Mouse (Mus musculus): Measurements from ENCODE around the gene Casc1. TPM values are rescaled to one million over a fixed set of nuclear protein-coding genes. Genes with fewer than 3 reads are reported as not detected.

The Casc1 gene
- polyA plus RNA-seq, 1 experiment from 2014 or later = 0.14 TPM

- Histone ChIP-seq H3K36me3 (ENCODE audit: control insufficient read depth, insufficient read depth, low read length) (no peaks in the 10 kb centered on the region), H3K27me3 (ENCODE audit: control insufficient read depth, insufficient read depth, low read length) (no peaks in the 10 kb centered on the region), H3K4me1 (ENCODE audit: control insufficient read depth in 2 of 2, insufficient read depth in 2 of 2, low read length in 2 of 2) (no peaks in the 10 kb centered on the region), H3K27ac (replicated peaks in 1 of 2; ENCODE audit: control insufficient read depth in 1 of 2, insufficient read depth in 1 of 2, low read depth in 2 of 2, low read length in 2 of 2) (no peak overlapping the region), H3K4me3 (ENCODE audit: control insufficient read depth in 1 of 2, insufficient read depth in 1 of 2, low read depth in 1 of 2, low read length in 2 of 2) (no peak overlapping the region), H3K4me2 (ENCODE audit: low read length) (no peak overlapping the region), H3K9me3 (ENCODE audit: control insufficient read depth, low read length) (no peaks in the 10 kb centered on the region), H3K9ac (ENCODE audit: low read length) (no peak overlapping the region)
- WGBS = 88% methylated on average over 8 of the region's 8 CpGs
- no peak for ATAC-seq (ENCODE audit: insufficient number of reproducible peaks, insufficient read depth, low FRiP score, low read depth)
Measured at GRCm38 (mm10) chr6:145197949-145198686, 12.7 kb downstream of the Casc1 start.

GRCm38 (mm10) chr6:145193446-145193845 lies 17.4 kb downstream of the Casc1 start:
- no peaks in the 10 kb centered on the region for H3K36me3 ChIP-seq (ENCODE audit: control insufficient read depth, insufficient read depth, low read length)
- no peaks in the 10 kb centered on the region for H3K27me3 ChIP-seq (ENCODE audit: control insufficient read depth, insufficient read depth, low read length)
- H3K4me1 ChIP-seq (ENCODE audit: control insufficient read depth in 2 of 2, insufficient read depth in 2 of 2, low read length in 2 of 2) = no peaks in the 10 kb centered on the region
- ATAC-seq (ENCODE audit: insufficient number of reproducible peaks, insufficient read depth, low FRiP score, low read depth) = no peak
- H3K9me3 ChIP-seq (ENCODE audit: control insufficient read depth, low read length) = no peaks in the 10 kb centered on the region
- no peak overlapping the region for H3K9ac ChIP-seq (ENCODE audit: low read length)
- no peak overlapping the region for H3K4me2 ChIP-seq (ENCODE audit: low read length)
- no peak overlapping the region for H3K4me3 ChIP-seq (ENCODE audit: control insufficient read depth in 1 of 2, insufficient read depth in 1 of 2, low read depth in 1 of 2, low read length in 2 of 2)
- no peak overlapping the region for H3K27ac ChIP-seq (replicated peaks in 1 of 2; ENCODE audit: control insufficient read depth in 1 of 2, insufficient read depth in 1 of 2, low read depth in 2 of 2, low read length in 2 of 2)
- 68% methylated on average over 11 of the region's 11 CpGs for WGBS

GRCm38 (mm10) chr6:145193038-145193437 lies 17.8 kb downstream of the Casc1 start:
- H3K4me1 ChIP-seq (ENCODE audit: control insufficient read depth in 2 of 2, insufficient read depth in 2 of 2, low read length in 2 of 2) = no peaks in the 10 kb centered on the region
- WGBS = 79% methylated on average over 3 of the region's 3 CpGs
- no peaks in the 10 kb centered on the region for H3K36me3 ChIP-seq (ENCODE audit: control insufficient read depth, insufficient read depth, low read length)
- H3K9ac ChIP-seq (ENCODE audit: low read length) = no peak overlapping the region
- no peaks in the 10 kb centered on the region for H3K27me3 ChIP-seq (ENCODE audit: control insufficient read depth, insufficient read depth, low read length)
- no peak overlapping the region for H3K4me3 ChIP-seq (ENCODE audit: control insufficient read depth in 1 of 2, insufficient read depth in 1 of 2, low read depth in 1 of 2, low read length in 2 of 2)
- H3K9me3 ChIP-seq (ENCODE audit: control insufficient read depth, low read length) = no peaks in the 10 kb centered on the region
- H3K27ac ChIP-seq (replicated peaks in 1 of 2; ENCODE audit: control insufficient read depth in 1 of 2, insufficient read depth in 1 of 2, low read depth in 2 of 2, low read length in 2 of 2) = no peak overlapping the region
- no peak overlapping the region for H3K4me2 ChIP-seq (ENCODE audit: low read length)
- ATAC-seq (ENCODE audit: insufficient number of reproducible peaks, insufficient read depth, low FRiP score, low read depth) = no peak

GRCm38 (mm10) chr6:145187093-145188088 lies 23.4 kb downstream of the Casc1 start:
- no peak for ATAC-seq (ENCODE audit: insufficient number of reproducible peaks, insufficient read depth, low FRiP score, low read depth)
- Histone ChIP-seq H3K4me2 (ENCODE audit: low read length) (peak overlapping the region; percentile 59), H3K4me1 (ENCODE audit: control insufficient read depth in 2 of 2, insufficient read depth in 2 of 2, low read length in 2 of 2) (no peaks in the 10 kb centered on the region; a peak in 1 of 4 replicates), H3K9ac (ENCODE audit: low read length) (no peak overlapping the region), H3K9me3 (ENCODE audit: control insufficient read depth, low read length) (no peaks in the 10 kb centered on the region), H3K27ac (replicated peaks in 1 of 2; ENCODE audit: control insufficient read depth in 1 of 2, insufficient read depth in 1 of 2, low read depth in 2 of 2, low read length in 2 of 2) (no peak overlapping the region), H3K4me3 (ENCODE audit: control insufficient read depth in 1 of 2, insufficient read depth in 1 of 2, low read depth in 1 of 2, low read length in 2 of 2) (peak overlapping the region; percentile 25 to 27), H3K27me3 (ENCODE audit: control insufficient read depth, insufficient read depth, low read length) (no peaks in the 10 kb centered on the region), H3K36me3 (ENCODE audit: control insufficient read depth, insufficient read depth, low read length) (no peaks in the 10 kb centered on the region)
- WGBS = 57% methylated on average over 27 of the region's 27 CpGs

- no peaks in the 10 kb centered on the region for H3K36me3 ChIP-seq (ENCODE audit: control insufficient read depth, insufficient read depth, low read length)
- no peak overlapping the region for H3K4me3 ChIP-seq (ENCODE audit: control insufficient read depth in 1 of 2, insufficient read depth in 1 of 2, low read depth in 1 of 2, low read length in 2 of 2)
- no peak overlapping the region for H3K27ac ChIP-seq (replicated peaks in 1 of 2; ENCODE audit: control insufficient read depth in 1 of 2, insufficient read depth in 1 of 2, low read depth in 2 of 2, low read length in 2 of 2)
- ATAC-seq (ENCODE audit: insufficient number of reproducible peaks, insufficient read depth, low FRiP score, low read depth) = no peak
- H3K9ac ChIP-seq (ENCODE audit: low read length) = no peak overlapping the region
- peaks cover 8 to 9% of the 10 kb centered on the region in 2 experiments; a peak in 3 of 4 replicates for H3K4me1 ChIP-seq (ENCODE audit: control insufficient read depth in 2 of 2, insufficient read depth in 2 of 2, low read length in 2 of 2)
- H3K9me3 ChIP-seq (ENCODE audit: control insufficient read depth, low read length) = no peaks in the 10 kb centered on the region
- H3K27me3 ChIP-seq (ENCODE audit: control insufficient read depth, insufficient read depth, low read length) = no peaks in the 10 kb centered on the region
- H3K4me2 ChIP-seq (ENCODE audit: low read length) = no peak overlapping the region
- WGBS = 83% methylated on average over 1 of the region's 1 CpGs
Measured at GRCm38 (mm10) chr6:145186096-145186495, 24.7 kb downstream of the Casc1 start.

- Histone ChIP-seq H3K9me3 (ENCODE audit: control insufficient read depth, low read length) (no peaks in the 10 kb centered on the region), H3K36me3 (ENCODE audit: control insufficient read depth, insufficient read depth, low read length) (no peaks in the 10 kb centered on the region), H3K4me1 (ENCODE audit: control insufficient read depth in 2 of 2, insufficient read depth in 2 of 2, low read length in 2 of 2) (peaks cover 8 to 9% of the 10 kb centered on the region in 2 experiments; a peak in 3 of 4 replicates), H3K4me3 (ENCODE audit: control insufficient read depth in 1 of 2, insufficient read depth in 1 of 2, low read depth in 1 of 2, low read length in 2 of 2) (peak overlapping the region in 1 of 2 experiments; percentile 5; a peak in 1 of 4 replicates), H3K9ac (ENCODE audit: low read length) (0 out of 2 replicates have a peak overlapping the region, but pooled peaks have one; percentile 16), H3K4me2 (ENCODE audit: low read length) (peak overlapping the region; percentile 36), H3K27ac (replicated peaks in 1 of 2; ENCODE audit: control insufficient read depth in 1 of 2, insufficient read depth in 1 of 2, low read depth in 2 of 2, low read length in 2 of 2) (peak overlapping the region; percentile 20 to 52; a peak in 2 of 4 replicates), H3K27me3 (ENCODE audit: control insufficient read depth, insufficient read depth, low read length) (0 out of 2 replicates have a peak, but pooled peaks cover 2% of the 10 kb centered on the region)
- 21% methylated on average over 8 of the region's 8 CpGs for WGBS
- ATAC-seq (ENCODE audit: insufficient number of reproducible peaks, insufficient read depth, low FRiP score, low read depth) = peak; percentile 70
Measured at GRCm38 (mm10) chr6:145182044-145182443, 28.8 kb downstream of the Casc1 start.

GRCm38 (mm10) chr6:145179665-145180064 lies 31.1 kb downstream of the Casc1 start:
- no peak for ATAC-seq (ENCODE audit: insufficient number of reproducible peaks, insufficient read depth, low FRiP score, low read depth)
- 48% methylated on average over 6 of the region's 6 CpGs for WGBS
- H3K4me2 ChIP-seq (ENCODE audit: low read length) = no peak overlapping the region

More at GRCm38 (mm10) chr6:145179665-145180064, 31.1 kb downstream of the Casc1 start:
- H3K9me3 ChIP-seq (ENCODE audit: control insufficient read depth, low read length) = no peaks in the 10 kb centered on the region
- H3K4me3 ChIP-seq (ENCODE audit: control insufficient read depth in 1 of 2, insufficient read depth in 1 of 2, low read depth in 1 of 2, low read length in 2 of 2) = no peak overlapping the region
- H3K27ac ChIP-seq (replicated peaks in 1 of 2; ENCODE audit: control insufficient read depth in 1 of 2, insufficient read depth in 1 of 2, low read depth in 2 of 2, low read length in 2 of 2) = no peak overlapping the region
- H3K27me3 ChIP-seq (ENCODE audit: control insufficient read depth, insufficient read depth, low read length) = peaks cover 19% of the 10 kb centered on the region; the same call in 1 of the 2 replicates
- peaks cover 13 to 20% of the 10 kb centered on the region in 2 experiments for H3K4me1 ChIP-seq (ENCODE audit: control insufficient read depth in 2 of 2, insufficient read depth in 2 of 2, low read length in 2 of 2)
- H3K9ac ChIP-seq (ENCODE audit: low read length) = no peak overlapping the region
- H3K36me3 ChIP-seq (ENCODE audit: control insufficient read depth, insufficient read depth, low read length) = no peaks in the 10 kb centered on the region

Data from heart, embryonic 14.5 days (tissue).